Mouse (Mus musculus) liver, embryonic 14.5 days (tissue): ENCODE measurements around the gene Arrdc4.

Experiments used
- CTCF ChIP-seq: IDR thresholded peaks from 2 replicates; pipeline ENCODE4 v1.5.1; 2016; ENCODE audit warnings: antibody characterized with exemption, low read depth, control low read depth
- EP300 ChIP-seq: IDR thresholded peaks from 2 replicates; pipeline ENCODE4 v1.6.1; 2016; ENCODE audit warnings: antibody characterized with exemption, low read depth

GRCm38 (mm10) chr7:68692731-68693130 is 56.3 kb downstream of the Arrdc4 start:
- TF ChIP-seq CTCF (no peak), EP300 (no peak)
